Mouse (Mus musculus) cortical plate, adult 2 months (tissue): ENCODE results near the gene Fancc.

Source experiments
- CTCF ChIP-seq: fragments of 200-500 bp; IDR thresholded peaks from 2 replicates; pipeline ENCODE4 v1.5.1; 2011; ENCODE audit warnings: mild to moderate bottlenecking, control low read depth, low read length; ENCODE audit not compliant: insufficient read depth; ENCODE audit errors: extremely low read depth
- POLR2A ChIP-seq: fragments of 200-500 bp; IDR thresholded peaks from 2 replicates; pipeline ENCODE4 v1.6.1; 2011; ENCODE audit warnings: mild to moderate bottlenecking, low read length, control low read depth; ENCODE audit not compliant: insufficient read depth; ENCODE audit errors: extremely low read depth

- no peak for TF ChIP-seq CTCF
- no peak for TF ChIP-seq POLR2A
These were observed at the start of gene Fancc for GRCm38 (mm10) chr13:63496646-63497582.
